Mouse (Mus musculus) G1E (cell line): ENCODE measurements around the gene Wfdc10.

ENCODE experiments used
- CTCF ChIP-seq: IDR thresholded peaks from 2 replicates; pipeline ENCODE4 v1.5.1; 2012; ENCODE audit warnings: low read depth, low read length, inconsistent platforms, mixed read lengths
- TAL1 ChIP-seq: conservative IDR thresholded peaks from 2 replicates; pipeline ENCODE4 v1.6.1; 2012; ENCODE audit warnings: low read depth, low read length, inconsistent platforms, mixed read lengths

GRCm38 (mm10) chr2:164641129-164641528, 14.7 kb upstream of the Wfdc10 start:
- TF ChIP-seq CTCF (no peak), TAL1 (no peak)
